Mouse (Mus musculus) forebrain, embryonic 15.5 days (tissue): ENCODE data around the gene Arl14ep. TPM values are rescaled to one million over a fixed set of nuclear protein-coding genes. Genes with fewer than 3 reads are reported as not detected.

ENCODE experiments used
- ATAC-seq: fragments of 200-750 bp; cut with Nextera tagmentation; replicated peaks from 2 replicates; pipeline ENCODE4 v1.8.0; 2017; ENCODE audit warnings: mild to moderate bottlenecking, moderate TSS enrichment, moderate library complexity
- H3K27ac ChIP-seq: fragments of 300-500 bp; sonication (generic); replicated peaks from 2 replicates; pipeline ENCODE4 v1.5.1; 2015; ENCODE audit warnings: mild to moderate bottlenecking, inconsistent platforms
- H3K27me3 ChIP-seq: fragments of 300-500 bp; sonication (generic); 2 replicates; pipeline ENCODE4 v1.6.1; 2015; ENCODE audit warnings: inconsistent platforms
- H3K36me3 ChIP-seq: fragments of 300-500 bp; sonication (generic); 2 replicates; pipeline ENCODE4 v1.6.1; 2015; ENCODE audit warnings: mild to moderate bottlenecking, inconsistent platforms
- H3K4me1 ChIP-seq: fragments of 300-500 bp; sonication (generic); 2 replicates; pipeline ENCODE4 v1.6.1; 2015; ENCODE audit warnings: inconsistent platforms
- H3K4me2 ChIP-seq: fragments of 300-500 bp; sonication (generic); replicated peaks from 2 replicates; pipeline ENCODE4 v1.6.1; 2015; ENCODE audit warnings: mild to moderate bottlenecking, inconsistent platforms
- H3K4me3 ChIP-seq: fragments of 300-500 bp; sonication (generic); 2 replicates; pipeline ENCODE4 v1.5.1; 2015; ENCODE audit warnings: mild to moderate bottlenecking, inconsistent platforms
- H3K9ac ChIP-seq: fragments of 300-500 bp; sonication (generic); replicated peaks from 2 replicates; pipeline ENCODE4 v1.6.1; 2015; ENCODE audit warnings: mild to moderate bottlenecking, inconsistent platforms
- H3K9me3 ChIP-seq: fragments of 300-500 bp; sonication (generic); 2 replicates; pipeline ENCODE4 v1.6.1; 2016; ENCODE audit warnings: inconsistent platforms
- WGBS: fragments of 180-500 bp; shearing (Covaris S2); methylation state at CpG from one replicate; pipeline ENCODE4 v1.1.7; 2015; ENCODE audit warnings: mixed read lengths; 5-methylcytosine and 5-hydroxymethylcytosine counted together
- polyA plus RNA-seq: library from polyadenylated mRNA; unstranded; fragments of >200 nt; fragmentation: Nextera tagmentation; extraction: Ambion mirVana; gene quantifications from 2 replicates; pipeline ENCODE4 v1.2.1, GENCODE M21; 2015

Gene Arl14ep
- polyA plus RNA-seq, 1 experiment from 2014 or later: 37.7 TPM

DNA sequence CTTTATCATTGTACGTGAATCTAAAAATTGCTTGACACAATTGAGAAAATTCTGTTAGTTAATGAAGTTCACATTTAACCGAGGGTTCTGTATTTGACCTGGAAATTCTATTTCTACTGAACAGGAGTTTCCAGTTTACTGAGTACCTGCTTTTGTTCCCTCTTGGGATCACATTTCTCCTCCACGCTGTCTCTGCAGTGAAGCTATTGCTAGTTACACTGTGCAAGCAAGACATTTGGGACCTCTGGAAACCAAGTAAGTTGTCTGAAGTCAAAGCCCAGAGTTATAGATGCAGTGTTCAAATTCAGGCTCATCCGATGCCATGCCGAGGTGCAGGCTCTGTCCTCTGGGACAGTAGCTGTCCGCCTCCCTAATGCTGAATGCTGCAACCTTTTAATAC is 19.2 kb downstream of the Arl14ep start:
- Histone ChIP-seq H3K9me3 (no peaks in the 10 kb centered on the region), H3K36me3 (no peaks in the 10 kb centered on the region), H3K4me2 (no peak overlapping the region), H3K4me1 (peaks cover 2% of the 10 kb centered on the region; the same call in 1 of the 2 replicates), H3K27ac (no peak overlapping the region), H3K9ac (no peak overlapping the region), H3K4me3 (no peak overlapping the region), H3K27me3 (no peaks in the 10 kb centered on the region)
- 52% methylated on average over 6 of the region's 6 CpGs for WGBS
- no peak for ATAC-seq

DNA sequence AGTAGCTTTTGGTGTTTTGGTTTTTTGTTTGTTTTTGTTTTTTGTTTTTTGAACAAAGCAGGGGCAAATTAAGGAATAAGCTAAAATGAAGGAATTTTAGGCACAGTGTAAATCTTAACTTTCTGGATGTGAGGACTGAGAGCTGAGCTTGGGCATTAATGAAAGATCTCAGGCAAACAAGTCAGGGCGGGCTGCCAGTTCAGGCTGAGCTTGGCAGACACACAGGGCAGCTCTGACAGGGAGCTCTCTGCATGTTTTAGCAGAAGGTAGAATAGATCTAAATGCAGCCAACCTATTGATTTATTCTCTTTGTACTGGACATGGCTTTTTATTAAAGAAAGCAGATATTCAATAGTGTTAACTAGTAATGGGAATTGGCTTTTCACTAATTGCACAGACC is 31.8 kb downstream of the Arl14ep start:
- H3K4me1 ChIP-seq: peaks cover 17% of the 10 kb centered on the region
- WGBS: 48% methylated on average over 1 of the region's 1 CpGs
- no peaks in the 10 kb centered on the region for H3K36me3 ChIP-seq
- no peak overlapping the region for H3K4me3 ChIP-seq
- H3K4me2 ChIP-seq: no peak overlapping the region
- no peak overlapping the region for H3K27ac ChIP-seq
- no peak for ATAC-seq
- no peak overlapping the region for H3K9ac ChIP-seq
- no peaks in the 10 kb centered on the region for H3K9me3 ChIP-seq
- no peaks in the 10 kb centered on the region for H3K27me3 ChIP-seq

DNA sequence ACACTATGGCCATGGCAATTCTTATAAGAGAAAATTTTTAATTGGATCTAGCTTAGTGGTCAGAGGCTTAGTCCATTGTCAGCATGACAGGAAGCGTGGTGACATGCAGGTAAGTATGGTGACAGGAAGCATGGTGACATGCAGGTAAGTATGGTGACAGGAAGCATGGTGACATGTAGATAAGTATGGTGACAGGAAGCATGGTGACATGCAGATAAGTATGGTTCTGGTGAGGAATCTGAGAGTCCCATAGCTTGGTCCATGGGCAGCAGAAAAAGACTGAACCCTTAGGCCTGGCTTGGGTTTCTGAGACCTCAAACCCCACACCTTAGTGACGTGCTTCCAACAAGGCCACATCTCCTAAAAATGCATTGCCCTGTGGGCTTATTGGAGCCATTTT is 38.5 kb downstream of the Arl14ep start:
- no peak overlapping the region for H3K9ac ChIP-seq
- no peaks in the 10 kb centered on the region for H3K27me3 ChIP-seq
- no peaks in the 10 kb centered on the region for H3K4me1 ChIP-seq
- no peaks in the 10 kb centered on the region for H3K36me3 ChIP-seq
- H3K27ac ChIP-seq: no peak overlapping the region
- H3K4me2 ChIP-seq: no peak overlapping the region
- WGBS: 92% methylated on average over 2 of the region's 2 CpGs
- no peak overlapping the region for H3K4me3 ChIP-seq
- no peaks in the 10 kb centered on the region for H3K9me3 ChIP-seq
- ATAC-seq: no peak

DNA sequence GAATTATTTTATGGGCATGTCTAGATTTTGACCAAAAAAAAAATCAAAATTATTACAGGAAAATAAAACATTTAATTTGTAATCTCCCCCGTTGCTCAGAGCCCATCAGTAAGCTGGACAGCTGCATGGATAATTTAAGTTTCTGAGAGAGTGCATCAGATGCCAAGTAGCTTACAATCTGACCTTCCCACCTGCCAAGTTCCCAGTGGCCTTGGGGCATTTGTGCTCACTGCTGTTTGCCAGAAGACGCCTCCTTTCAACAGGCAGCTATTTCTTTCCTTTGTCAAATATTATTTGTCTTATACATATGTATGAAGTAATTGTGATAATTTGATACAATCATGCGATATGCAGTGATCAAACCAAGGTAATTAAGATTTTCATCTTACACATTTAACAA is 44.3 kb downstream of the Arl14ep start:
- WGBS: 41% methylated on average over 3 of the region's 3 CpGs
- ATAC-seq: no peak
- no peak overlapping the region for H3K27ac ChIP-seq

More for the DNA sequence above, 44.3 kb downstream of the Arl14ep start:
- Histone ChIP-seq H3K27me3 (no peaks in the 10 kb centered on the region), H3K9ac (no peak overlapping the region), H3K9me3 (no peaks in the 10 kb centered on the region), H3K4me3 (no peak overlapping the region), H3K36me3 (no peaks in the 10 kb centered on the region), H3K4me1 (no peaks in the 10 kb centered on the region), H3K4me2 (no peak overlapping the region)

Other genes starting within 250 kb of the Arl14ep start
- not detected in 2 replicates for gene Fshb, start 85.2 kb upstream of the Arl14ep start, polyA plus RNA-seq